Mouse (Mus musculus): Measurements from ENCODE around the gene Fyb.

GRCm38 (mm10) chr15:6593254-6593623, 70.6 kb downstream of the Fyb start:
- no peak for TF ChIP-seq MAX (IDR thresholded peaks at IDR 0.05)
- no peak for TF ChIP-seq CTCF (IDR thresholded peaks at IDR 0.05; ENCODE audit: control insufficient read depth, insufficient read depth, insufficient read length)
- no peak for TF ChIP-seq MYOG (IDR thresholded peaks at IDR 0.05; ENCODE audit: control insufficient read depth, extremely low read depth, insufficient read length)
- TF ChIP-seq MYOD1 (IDR thresholded peaks at IDR 0.05; ENCODE audit: control insufficient read depth, insufficient read length, low read depth) = no peak
- TF ChIP-seq USF1 (IDR thresholded peaks at IDR 0.05; ENCODE audit: low read depth) = no peak
